Mouse (Mus musculus) kidney, adult 2 months (tissue): ENCODE data around the gene Cisd1.

Experiments used
- CTCF ChIP-seq: fragments of 200-500 bp; conservative IDR thresholded peaks from 2 replicates; pipeline ENCODE4 v1.5.1; 2011; ENCODE audit warnings: low read depth, mild to moderate bottlenecking, control low read depth, low read length, moderate library complexity, mixed read lengths; ENCODE audit not compliant: insufficient read depth, insufficient read length
- POLR2A ChIP-seq: fragments of 200-500 bp; IDR thresholded peaks from one replicate; pipeline ENCODE4 v1.6.1; 2011; ENCODE audit warnings: low read depth, low read length, control low read depth

GRCm38 (mm10) chr10:71306759-71307158 lies 38.0 kb downstream of the Cisd1 start:
- TF ChIP-seq POLR2A (no peak), CTCF (no peak)
